Mouse (Mus musculus) left cerebral cortex, adult 6 months (tissue): ENCODE results near the gene Hoxd10. TPM values are rescaled to one million over a fixed set of nuclear protein-coding genes. Genes with fewer than 3 reads are reported as not detected.

ENCODE experiments used
- long read RNA-seq, 2 experiments: library from polyadenylated mRNA; unstranded; transcript quantifications; one replicate each; pipeline ENCODE4 v2.0.0; 2019 to 2020
- polyA plus RNA-seq: library from polyadenylated mRNA; unstranded; fragments of <200 nt; fragmentation: Nextera tagmentation; gene quantifications from 2 replicates; pipeline ENCODE4 v1.2.3, GENCODE M21; 2021

The Hoxd10 gene
- polyA plus RNA-seq: not detected in 2 replicates
- long read RNA-seq, experiment 1: 0 reads
- long read RNA-seq, experiment 2: 0 reads

GRCm38 (mm10) chr2:74691022-74691951 is at the start of gene Hoxd10:
Hoxd10 (plus strand) TSS chr2:74691924.

DNA sequence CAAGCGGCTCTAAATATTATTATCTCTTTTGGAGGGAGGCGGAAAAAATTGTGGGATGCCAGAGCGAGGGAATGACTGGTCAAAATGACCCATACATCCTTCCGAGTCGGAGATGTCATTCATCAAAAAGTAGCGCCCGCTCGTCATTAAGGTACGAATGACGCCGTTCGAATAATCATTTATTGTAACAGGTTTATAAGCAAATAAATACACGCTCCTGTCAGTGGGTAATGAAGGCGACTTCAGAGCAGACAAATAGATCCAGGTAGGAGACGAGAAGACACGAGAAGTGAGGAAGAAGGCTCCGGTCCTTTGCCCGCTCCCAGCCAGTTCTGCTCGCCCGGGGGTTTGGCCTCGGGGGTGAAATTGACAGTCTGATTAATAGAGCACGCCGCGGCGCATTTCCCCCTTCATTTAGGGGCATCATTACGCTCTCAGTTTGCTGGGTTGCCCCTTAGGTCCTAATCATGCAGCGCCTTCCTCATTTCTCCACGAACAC is 32.2 kb upstream of the Hoxd10 start, which contains the start of gene Evx2:
Gene Evx2, minus strand, starts transcription at position 51 of the 499 bp plus-strand sequence.

GRCm38 (mm10) chr2:74667842-74668357 is 23.8 kb upstream of the Hoxd10 start, which contains the start of gene Hoxd13:
Hoxd13 (plus strand) TSS chr2:74668310.

GRCm38 (mm10) chr2:74674881-74675665 is 16.7 kb upstream of the Hoxd10 start, which contains the start of gene Hoxd12:
Hoxd12 (plus strand) TSS chr2:74675013.

GRCm38 (mm10) chr2:74678891-74679595 is 12.7 kb upstream of the Hoxd10 start, which contains the start of gene Hoxd11:
Hoxd11 (plus strand) TSS chr2:74679557.

DNA sequence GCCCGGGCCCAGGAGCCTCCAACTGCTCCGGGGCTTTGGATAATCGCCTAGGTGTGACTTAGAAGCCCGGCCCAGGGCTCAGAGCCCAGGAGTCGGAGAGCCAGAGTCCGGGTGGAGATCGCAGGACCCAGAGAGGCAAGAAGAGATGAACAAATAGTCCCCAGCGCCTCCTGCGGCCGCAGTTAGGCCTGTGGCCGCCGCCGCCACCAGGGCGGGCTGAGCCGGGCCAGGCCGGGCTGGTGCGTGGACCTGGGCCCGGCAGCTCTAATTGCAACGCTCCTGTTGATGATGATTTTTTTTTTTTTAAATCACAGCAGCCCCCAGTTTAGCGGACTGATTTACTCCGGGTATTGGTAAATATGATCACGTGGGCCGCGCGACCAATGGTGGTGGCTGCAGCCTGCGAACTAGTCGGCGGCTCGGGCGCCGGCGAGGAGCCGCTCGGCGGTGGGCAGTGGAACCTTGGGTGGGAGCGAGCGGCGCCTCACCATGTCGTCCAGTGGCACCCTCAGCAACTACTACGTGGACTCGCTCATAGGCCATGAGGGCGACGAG is 5.9 kb downstream of the Hoxd10 start, which contains the start of gene Hoxd9:
Gene Hoxd9, plus strand, starts transcription at position 161 of the 555 bp plus-strand sequence.

DNA sequence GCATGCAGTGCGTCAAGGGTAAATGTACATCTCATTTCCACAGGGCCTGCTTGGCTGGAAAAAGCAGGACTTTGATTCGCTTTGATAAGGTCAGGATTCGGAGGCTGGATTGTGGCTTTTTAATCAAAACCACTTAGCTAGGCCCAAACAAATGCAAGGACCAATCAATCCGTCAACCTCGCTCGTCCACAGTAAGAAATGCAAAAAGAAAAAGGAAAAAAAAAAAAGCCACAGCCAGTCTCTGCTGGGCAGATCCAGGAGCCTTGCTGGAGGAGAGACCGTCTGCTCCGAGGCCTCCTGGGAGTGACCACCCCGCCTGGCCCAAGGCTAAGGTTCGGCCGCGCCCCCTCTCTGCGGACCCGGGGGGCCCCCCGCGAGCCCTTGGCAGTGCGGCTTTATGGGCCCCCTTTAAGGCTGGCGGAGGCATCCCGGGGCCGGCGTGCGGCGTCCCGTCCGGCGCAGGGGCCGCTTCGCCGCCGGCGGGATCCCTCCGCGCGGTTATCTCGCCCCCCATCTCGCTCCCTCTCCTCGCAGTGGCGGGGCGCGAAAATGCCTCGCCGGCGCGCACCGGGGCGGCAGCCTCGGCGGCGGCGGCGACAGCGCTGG is 12.8 kb downstream of the Hoxd10 start, which contains the start of gene Hoxd8:
Gene Hoxd8, plus strand, starts transcription at position 223 of the 606 bp plus-strand sequence.

GRCm38 (mm10) chr2:74711721-74712621 is 20.2 kb downstream of the Hoxd10 start, which contains the start of the genes Hoxd3 and Hoxd4:
Hoxd3 (plus strand) TSS chr2:74711927.
Hoxd4 (plus strand) TSS chr2:74711929.

GRCm38 (mm10) chr2:74726551-74726950 is 34.8 kb downstream of the Hoxd10 start, which contains the start of gene Gm28230:
Gm28230 (plus strand) TSS chr2:74726728.

Other genes with a start within 250 kb of the Hoxd10 start
- 29.8 and 32.9 TPM in 2 replicates for gene Lnpk, start 112.5 kb upstream of the Hoxd10 start, polyA plus RNA-seq
- gene Evx2, start 32.4 kb upstream of the Hoxd10 start, polyA plus RNA-seq: not detected in 2 replicates
- gene Hoxd13, start 23.6 kb upstream of the Hoxd10 start, polyA plus RNA-seq: not detected in 2 replicates
- not detected in 2 replicates for gene Hoxd12, start 16.9 kb upstream of the Hoxd10 start, polyA plus RNA-seq
- not detected in 2 replicates for gene Hoxd11, start 12.4 kb upstream of the Hoxd10 start, polyA plus RNA-seq
- not detected in 2 replicates for gene Hoxd9, start 5.8 kb downstream of the Hoxd10 start, polyA plus RNA-seq
- not detected in 2 replicates for gene Hoxd8, start 12.7 kb downstream of the Hoxd10 start, polyA plus RNA-seq
- not detected in 2 replicates for gene Hoxd3, start 20.0 kb downstream of the Hoxd10 start, polyA plus RNA-seq
- not detected in 2 replicates for gene Hoxd4, start 20.0 kb downstream of the Hoxd10 start, polyA plus RNA-seq
- gene Gm28230, start 34.8 kb downstream of the Hoxd10 start, polyA plus RNA-seq: not detected in 2 replicates
- 0.09 and 0.10 TPM in 2 replicates for gene Hoxd1, start 71.1 kb downstream of the Hoxd10 start, polyA plus RNA-seq
- 41.9 and 57.1 TPM in 2 replicates for gene Mtx2, start 133.9 kb downstream of the Hoxd10 start, polyA plus RNA-seq